Mouse (Mus musculus): ENCODE results near the gene Wfikkn1. TPM values are rescaled to one million over a fixed set of nuclear protein-coding genes. Genes with fewer than 3 reads are reported as not detected.

Gene Wfikkn1
- total RNA-seq, 2 experiments from 2014 or later, result 0.87 to 1.4 TPM

GRCm38 (mm10) chr17:25828712-25829557, 51.7 kb downstream of the Wfikkn1 start, which contains the start of gene Jmjd8:
Gene Jmjd8 (plus strand): TSS chr17:25828867.
- ATAC-seq (replicated peaks; ENCODE audit: low FRiP score, low TSS enrichment, poor library complexity, severe bottlenecking), result peak; percentile 41

GRCm38 (mm10) chr17:25828223-25828594, 52.4 kb downstream of the Wfikkn1 start:
- no peak for ATAC-seq (replicated peaks; ENCODE audit: low FRiP score, low TSS enrichment, poor library complexity, severe bottlenecking)

Other genes starting within 250 kb of the Wfikkn1 start
Only the 30 nearest of the 31 such genes appear.
- not detected in 2 replicates for gene Gng13, start 163.7 kb downstream of the Wfikkn1 start, total RNA-seq (2014; fragmentation: Nextera tagmentation)
- not detected in 2 replicates for gene Gng13, start 163.7 kb downstream of the Wfikkn1 start, total RNA-seq (2017)
- gene Chtf18, start 153.4 kb downstream of the Wfikkn1 start, total RNA-seq (2014; fragmentation: Nextera tagmentation), result 59.0 and 65.4 TPM in 2 replicates
- 39.0 and 53.3 TPM in 2 replicates for gene Chtf18, start 153.4 kb downstream of the Wfikkn1 start, total RNA-seq (2017)
- 14.9 and 17.8 TPM in 2 replicates for gene Rpusd1, start 153.2 kb downstream of the Wfikkn1 start, total RNA-seq (2014; fragmentation: Nextera tagmentation)
- 1.8 and 2.1 TPM in 2 replicates for gene Rpusd1, start 153.2 kb downstream of the Wfikkn1 start, total RNA-seq (2017)
- not detected in 2 replicates for gene Mslnl, start 144.8 kb downstream of the Wfikkn1 start, total RNA-seq (2014; fragmentation: Nextera tagmentation)
- gene Mslnl, start 144.8 kb downstream of the Wfikkn1 start, total RNA-seq (2017), result not detected in 2 replicates
- gene Msln, start 126.5 kb downstream of the Wfikkn1 start, total RNA-seq (2014; fragmentation: Nextera tagmentation), result not detected in 2 replicates
- gene Msln, start 126.5 kb downstream of the Wfikkn1 start, total RNA-seq (2017), result not detected in 2 replicates
- gene Narfl, start 107.1 kb downstream of the Wfikkn1 start, total RNA-seq (2014; fragmentation: Nextera tagmentation), result 20.4 and 29.9 TPM in 2 replicates
- 10.3 and 23.8 TPM in 2 replicates for gene Narfl, start 107.1 kb downstream of the Wfikkn1 start, total RNA-seq (2017)
- gene Haghl, start 95.2 kb downstream of the Wfikkn1 start, total RNA-seq (2014; fragmentation: Nextera tagmentation), result 10.7 and 18.1 TPM in 2 replicates
- gene Haghl, start 95.2 kb downstream of the Wfikkn1 start, total RNA-seq (2017), result 11.8 and 15.7 TPM in 2 replicates
- 1.2 TPM in 1 of 2 replicates, not detected in the other for gene Ccdc78, start 94.3 kb downstream of the Wfikkn1 start, total RNA-seq (2014; fragmentation: Nextera tagmentation)
- 0.15 TPM in 1 of 2 replicates, not detected in the other for gene Ccdc78, start 94.3 kb downstream of the Wfikkn1 start, total RNA-seq (2017)
- gene Fam173a, start 88.0 kb downstream of the Wfikkn1 start, total RNA-seq (2014; fragmentation: Nextera tagmentation), result 62.4 and 172 TPM in 2 replicates
- 11.1 and 21.4 TPM in 2 replicates for gene Fam173a, start 88.0 kb downstream of the Wfikkn1 start, total RNA-seq (2017)
- 19.1 TPM in 1 of 2 replicates, not detected in the other for gene AC134908.4, start 85.2 kb downstream of the Wfikkn1 start, total RNA-seq (2014; fragmentation: Nextera tagmentation)
- not detected in 2 replicates for gene AC134908.4, start 85.2 kb downstream of the Wfikkn1 start, total RNA-seq (2017)
- 20.6 and 22.9 TPM in 2 replicates for gene Metrn, start 83.7 kb downstream of the Wfikkn1 start, total RNA-seq (2014; fragmentation: Nextera tagmentation)
- 11.3 and 15.5 TPM in 2 replicates for gene Metrn, start 83.7 kb downstream of the Wfikkn1 start, total RNA-seq (2017)
- gene Fbxl16, start 71.8 kb downstream of the Wfikkn1 start, total RNA-seq (2014; fragmentation: Nextera tagmentation), result 0.26 TPM in 1 of 2 replicates, not detected in the other
- gene Fbxl16, start 71.8 kb downstream of the Wfikkn1 start, total RNA-seq (2017), result not detected in 2 replicates
- gene Wdr24, start 57.2 kb downstream of the Wfikkn1 start, total RNA-seq (2014; fragmentation: Nextera tagmentation), result 16.6 and 33.3 TPM in 2 replicates
- 15.5 and 17.2 TPM in 2 replicates for gene Wdr24, start 57.2 kb downstream of the Wfikkn1 start, total RNA-seq (2017)
- gene Jmjd8, start 52.0 kb downstream of the Wfikkn1 start, total RNA-seq (2014; fragmentation: Nextera tagmentation), result 20.1 and 31.7 TPM in 2 replicates
- 19.5 and 21.5 TPM in 2 replicates for gene Jmjd8, start 52.0 kb downstream of the Wfikkn1 start, total RNA-seq (2017)
- gene Stub1, start 47.5 kb downstream of the Wfikkn1 start, total RNA-seq (2014; fragmentation: Nextera tagmentation), result 89.4 and 112 TPM in 2 replicates
- gene Stub1, start 47.5 kb downstream of the Wfikkn1 start, total RNA-seq (2017), result 77.6 and 77.7 TPM in 2 replicates
- 0.50 and 2.0 TPM in 2 replicates for gene Rhbdl1, start 43.6 kb downstream of the Wfikkn1 start, total RNA-seq (2014; fragmentation: Nextera tagmentation)
- 0.30 and 0.47 TPM in 2 replicates for gene Rhbdl1, start 43.6 kb downstream of the Wfikkn1 start, total RNA-seq (2017)
- gene Gm20683, start 39.1 kb downstream of the Wfikkn1 start, total RNA-seq (2014; fragmentation: Nextera tagmentation), result 1.7 and 6.4 TPM in 2 replicates
- gene Gm20683, start 39.1 kb downstream of the Wfikkn1 start, total RNA-seq (2017), result not detected in 2 replicates
- gene Rhot2, start 36.0 kb downstream of the Wfikkn1 start, total RNA-seq (2014; fragmentation: Nextera tagmentation), result 51.2 and 54.8 TPM in 2 replicates
- gene Rhot2, start 36.0 kb downstream of the Wfikkn1 start, total RNA-seq (2017), result 21.3 and 27.4 TPM in 2 replicates
- gene Wdr90, start 19.4 kb downstream of the Wfikkn1 start, total RNA-seq (2014; fragmentation: Nextera tagmentation), result 43.3 and 47.4 TPM in 2 replicates
- gene Wdr90, start 19.4 kb downstream of the Wfikkn1 start, total RNA-seq (2017), result 4.6 and 10.0 TPM in 2 replicates
- gene Mcrip2, start 12.1 kb downstream of the Wfikkn1 start, total RNA-seq (2014; fragmentation: Nextera tagmentation), result 87.4 and 109 TPM in 2 replicates
- gene Mcrip2, start 12.1 kb downstream of the Wfikkn1 start, total RNA-seq (2017), result 35.6 and 40.8 TPM in 2 replicates
- 26.3 and 37.6 TPM in 2 replicates for gene Mettl26, start 5.8 kb downstream of the Wfikkn1 start, total RNA-seq (2014; fragmentation: Nextera tagmentation)
- 9.3 and 19.8 TPM in 2 replicates for gene Mettl26, start 5.8 kb downstream of the Wfikkn1 start, total RNA-seq (2017)
- gene Rab40c, start 38.9 kb upstream of the Wfikkn1 start, total RNA-seq (2014; fragmentation: Nextera tagmentation), result 2.4 and 8.9 TPM in 2 replicates
- 7.9 and 30.2 TPM in 2 replicates for gene Rab40c, start 38.9 kb upstream of the Wfikkn1 start, total RNA-seq (2017)
- 211 and 231 TPM in 2 replicates for gene Pigq, start 64.1 kb upstream of the Wfikkn1 start, total RNA-seq (2014; fragmentation: Nextera tagmentation)
- gene Pigq, start 64.1 kb upstream of the Wfikkn1 start, total RNA-seq (2017), result 102 and 156 TPM in 2 replicates
- gene Nhlrc4, start 64.1 kb upstream of the Wfikkn1 start, total RNA-seq (2014; fragmentation: Nextera tagmentation), result not detected in 2 replicates
- gene Nhlrc4, start 64.1 kb upstream of the Wfikkn1 start, total RNA-seq (2017), result not detected in 2 replicates
- not detected in 2 replicates for gene A930017K11Rik, start 71.7 kb upstream of the Wfikkn1 start, total RNA-seq (2014; fragmentation: Nextera tagmentation)
- 0.05 TPM in 1 of 2 replicates, not detected in the other for gene A930017K11Rik, start 71.7 kb upstream of the Wfikkn1 start, total RNA-seq (2017)
- 14.8 and 18.4 TPM in 2 replicates for gene Capn15, start 104.9 kb upstream of the Wfikkn1 start, total RNA-seq (2014; fragmentation: Nextera tagmentation)
- gene Capn15, start 104.9 kb upstream of the Wfikkn1 start, total RNA-seq (2017), result 1.7 and 3.5 TPM in 2 replicates
- gene Rab11fip3, start 188.7 kb upstream of the Wfikkn1 start, total RNA-seq (2014; fragmentation: Nextera tagmentation), result 0.48 and 3.2 TPM in 2 replicates
- gene Rab11fip3, start 188.7 kb upstream of the Wfikkn1 start, total RNA-seq (2017), result 0.33 and 0.65 TPM in 2 replicates
- 6.8 and 7.7 TPM in 2 replicates for gene Decr2, start 209.5 kb upstream of the Wfikkn1 start, total RNA-seq (2014; fragmentation: Nextera tagmentation)
- 5.6 and 7.8 TPM in 2 replicates for gene Decr2, start 209.5 kb upstream of the Wfikkn1 start, total RNA-seq (2017)
- gene Nme4, start 214.7 kb upstream of the Wfikkn1 start, total RNA-seq (2014; fragmentation: Nextera tagmentation), result 103 and 104 TPM in 2 replicates
- gene Nme4, start 214.7 kb upstream of the Wfikkn1 start, total RNA-seq (2017), result 70.5 and 80.3 TPM in 2 replicates
- 38.1 and 41.1 TPM in 2 replicates for gene Tmem8, start 232.4 kb upstream of the Wfikkn1 start, total RNA-seq (2014; fragmentation: Nextera tagmentation)
- 6.0 and 18.4 TPM in 2 replicates for gene Tmem8, start 232.4 kb upstream of the Wfikkn1 start, total RNA-seq (2017)

All from megakaryocyte-erythroid progenitor cell, adult 5-6 weeks (primary cell).